In genomic region chr4:107067151-107067840, GRCm38 (mm10) we compare ENCODE assay signal across 8 mouse cellular contexts. TPM values are rescaled to one million over a fixed set of nuclear protein-coding genes. Genes with fewer than 3 reads are reported as not detected.
A peak's percentile ranks its signal among the peaks of the same experiment; 100 is the strongest.
DNase-seq lines count a peak whose midpoint lies in the region; ATAC-seq and TF ChIP-seq lines count a peak whose summit lies in the region.

No protein-coding gene starts in this region.

- H3K79me2 ChIP-seq in C2C12 (ENCODE audit: control insufficient read depth, insufficient read depth) = peaks cover 19% of the 10 kb centered on the region
- peaks cover 5% of the 10 kb centered on the region; the same call in 1 of the 2 replicates for H3K79me2 ChIP-seq in liver, adult 2 months (ENCODE audit: control insufficient read depth, insufficient read depth, low read length)

- H3K4me2 ChIP-seq in embryonic facial prominence, embryonic 11.5 days (ENCODE audit: low read depth, low read length) = peak overlapping the region; percentile 94
- H3K4me2 ChIP-seq in midbrain, embryonic 14.5 days (ENCODE audit: low read length) = peak overlapping the region; percentile 86

- H3K4me1 ChIP-seq in embryonic facial prominence, embryonic 11.5 days (ENCODE audit: control insufficient read depth, insufficient read depth, low read length) = peaks cover 2% of the 10 kb centered on the region
- peaks cover 5% of the 10 kb centered on the region; the same call in 1 of the 2 replicates for H3K4me1 ChIP-seq in liver, adult 2 months (ENCODE audit: control insufficient read depth, insufficient read depth, low read length)
- peaks cover 12% of the 10 kb centered on the region for H3K4me1 ChIP-seq in midbrain, embryonic 14.5 days (ENCODE audit: control insufficient read depth, insufficient read depth, low read length)

- peak; percentile 43 for DNase-seq in cerebellum, adult 9-10 months
- no peak for DNase-seq in cerebellum, adult 11 months
- peak; percentile 38 for DNase-seq in embryonic facial prominence, embryonic 11.5 days (ENCODE audit: low spot score)
- DNase-seq in liver, adult 2 months (ENCODE audit: extremely low read depth, low read depth, low spot score) = peak; percentile 38
- DNase-seq in midbrain, embryonic 14.5 days = no peak
- DNase-seq in layer of hippocampus, adult 8-10 months (ENCODE audit: low spot score in 2 of 2) = no peak

- ATAC-seq in embryonic facial prominence, embryonic 11.5 days (replicated peaks; ENCODE audit: insufficient number of reproducible peaks, low FRiP score, low TSS enrichment, low read depth) = 0 out of 2 replicates have a peak, but pooled peaks have one; percentile 40
- peak; percentile 44 to 57 for ATAC-seq in hematopoietic stem cell, adult 5-6 weeks (replicated peaks in 1 of 2; ENCODE audit: insufficient read depth in 1 of 2, low FRiP score in 2 of 2, low TSS enrichment in 1 of 2, low read depth in 1 of 2, poor library complexity in 2 of 2, severe bottlenecking in 2 of 2)
- ATAC-seq in midbrain, embryonic 14.5 days (ENCODE audit: low FRiP score, low TSS enrichment) = peak; percentile 44

- H3K27ac ChIP-seq in embryonic facial prominence, embryonic 11.5 days (replicated peaks; ENCODE audit: low read depth, low read length) = no peak overlapping the region
- H3K27ac ChIP-seq in liver, adult 2 months (replicated peaks; ENCODE audit: insufficient read depth, low read depth, low read length) = peak overlapping the region; percentile 71
- H3K27ac ChIP-seq in midbrain, embryonic 14.5 days (replicated peaks; ENCODE audit: low read depth, low read length) = no peak overlapping the region

- WGBS in embryonic facial prominence, embryonic 11.5 days = 5% methylated on average over 33 of the region's 33 CpGs
- 3% methylated on average over 33 of the region's 33 CpGs for whole genome bisulfite sequencing in liver, adult 2 months
- 3% methylated on average over 33 of the region's 33 CpGs for WGBS in midbrain, embryonic 14.5 days

- H3K79me3 ChIP-seq in C2C12 (ENCODE audit: low read depth) = peaks cover 4% of the 10 kb centered on the region

- peak overlapping the region; percentile 73 for H3ac ChIP-seq in C2C12 (ENCODE audit: control insufficient read depth, insufficient read length, low read depth)

- H3K4me3 ChIP-seq in C2C12 (ENCODE audit: insufficient read depth, poor library complexity, severe bottlenecking) = peak overlapping the region; percentile 75
- H3K4me3 ChIP-seq in embryonic facial prominence, embryonic 11.5 days (ENCODE audit: low read depth, low read length) = peak overlapping the region; percentile 86
- peak overlapping the region; percentile 73 for H3K4me3 ChIP-seq in liver, adult 2 months (ENCODE audit: insufficient read depth, low read depth, low read length)
- H3K4me3 ChIP-seq in midbrain, embryonic 14.5 days (replicated peaks; ENCODE audit: low read depth, low read length) = peak overlapping the region; percentile 76

- no peak for TF ChIP-seq CTCF in C2C12 (IDR thresholded peaks at IDR 0.05; ENCODE audit: control insufficient read depth, insufficient read depth, insufficient read length)
- TF ChIP-seq CTCF in liver, adult 2 months (IDR thresholded peaks at IDR 0.05; ENCODE audit: low read depth, low read length) = 0 out of 2 replicates have a peak, but pooled peaks have one; percentile 12

- TF ChIP-seq POLR2A in liver, adult 2 months (IDR thresholded peaks at IDR 0.05; ENCODE audit: extremely low read depth, insufficient read depth, low read length) = no peak

- H3K36me3 ChIP-seq in C2C12 (ENCODE audit: control insufficient read depth, insufficient read depth) = peaks cover 20% of the 10 kb centered on the region
- H3K36me3 ChIP-seq in embryonic facial prominence, embryonic 11.5 days (replicated peaks; ENCODE audit: control insufficient read depth, insufficient read depth, low read depth, low read length) = no peaks in the 10 kb centered on the region; the same call in 1 of the 2 replicates
- H3K36me3 ChIP-seq in liver, adult 2 months (ENCODE audit: control insufficient read depth, insufficient read depth, low read length) = peaks cover under 1% of the 10 kb centered on the region; the same call in 1 of the 2 replicates
- H3K36me3 ChIP-seq in midbrain, embryonic 14.5 days (ENCODE audit: control insufficient read depth, insufficient read depth, low read length) = peaks cover 23% of the 10 kb centered on the region

- peak overlapping the region; percentile 62 for H3K9ac ChIP-seq in embryonic facial prominence, embryonic 11.5 days (replicated peaks; ENCODE audit: low read length)
- peak overlapping the region; percentile 70 for H3K9ac ChIP-seq in liver, adult 2 months (ENCODE audit: low read depth, low read length)
- H3K9ac ChIP-seq in midbrain, embryonic 14.5 days (replicated peaks; ENCODE audit: low read length) = peak overlapping the region; percentile 79; the same call in 1 of the 2 replicates

- no peaks in the 10 kb centered on the region for H3K9me3 ChIP-seq in embryonic facial prominence, embryonic 11.5 days (replicated peaks; ENCODE audit: control insufficient read depth, low read length)
- H3K9me3 ChIP-seq in midbrain, embryonic 14.5 days (ENCODE audit: control insufficient read depth, low read length) = no peaks in the 10 kb centered on the region

- H3K27me3 ChIP-seq in C2C12 (ENCODE audit: control insufficient read depth, insufficient read depth, insufficient read length) = no peaks in the 10 kb centered on the region
- H3K27me3 ChIP-seq in embryonic facial prominence, embryonic 11.5 days (ENCODE audit: control insufficient read depth, insufficient read depth, low read length) = no peaks in the 10 kb centered on the region
- H3K27me3 ChIP-seq in liver, adult 2 months (ENCODE audit: control insufficient read depth, insufficient read depth, low read length) = no peaks in the 10 kb centered on the region
- H3K27me3 ChIP-seq in midbrain, embryonic 14.5 days (ENCODE audit: control insufficient read depth, insufficient read depth, low read length) = no peaks in the 10 kb centered on the region

TF ChIP-seq in C2C12, 6 proteins besides CTCF, POLR2A, EP300 and RAD21:
- TF ChIP-seq MYOG (IDR thresholded peaks at IDR 0.05; ENCODE audit: control insufficient read depth, extremely low read depth, insufficient read length) = no peak
- no peak for TF ChIP-seq FOSL1 (IDR thresholded peaks at IDR 0.05; ENCODE audit: insufficient read depth, low read length, poor library complexity, severe bottlenecking)

RNA-seq across cellular contexts. Expression of gene Cyb5rl, which starts 0.5 kb away (rescaled TPM):
- 9.5 TPM for polyA plus RNA-seq in C2C12 (2012; fragmentation: generic; extraction: Trizol)
- 5.5 and 5.6 TPM in 2 replicates for polyA plus RNA-seq in embryonic facial prominence, embryonic 11.5 days (2014; fragmentation: Nextera tagmentation; extraction: Ambion mirVana)
- total RNA-seq in hematopoietic stem cell, adult 5-6 weeks (2017) = 5.4 and 6.2 TPM in 2 replicates
- total RNA-seq in liver, adult 2 months (2014; rRNA removed) = 9.3 and 9.8 TPM in 2 replicates
- 10.7 and 11.0 TPM in 2 replicates for polyA plus RNA-seq in liver, adult 2 months (2012; rRNA removed)
- polyA plus RNA-seq in midbrain, embryonic 14.5 days (2014; fragmentation: Nextera tagmentation; extraction: Ambion mirVana) = 5.2 and 5.3 TPM in 2 replicates
- 10 to 100 TPM in 1 of 4 experiments, 1 to 10 TPM in 3; 6.0 to 10.5 (median 7.5) TPM for total RNA-seq in layer of hippocampus, adult 8-10 months (2022)

RNA-seq across cellular contexts. Expression of gene Mrpl37, which starts 0.6 kb away (rescaled TPM):
- 75.5 TPM for polyA plus RNA-seq in C2C12 (2012; fragmentation: generic; extraction: Trizol)
- 120 and 122 TPM in 2 replicates for polyA plus RNA-seq in embryonic facial prominence, embryonic 11.5 days (2014; fragmentation: Nextera tagmentation; extraction: Ambion mirVana)
- 36.6 and 39.7 TPM in 2 replicates for total RNA-seq in hematopoietic stem cell, adult 5-6 weeks (2017)
- total RNA-seq in liver, adult 2 months (2014; rRNA removed) = 16.7 and 20.3 TPM in 2 replicates
- polyA plus RNA-seq in liver, adult 2 months (2012; rRNA removed) = 51.8 and 51.9 TPM in 2 replicates
- polyA plus RNA-seq in midbrain, embryonic 14.5 days (2014; fragmentation: Nextera tagmentation; extraction: Ambion mirVana) = 72.9 and 85.5 TPM in 2 replicates
- 10 to 100 TPM; 55.4 to 67.1 (median 61.9) TPM for total RNA-seq in layer of hippocampus, adult 8-10 months (2022)

RNA-seq across cellular contexts. Expression of gene Cdcp2, which starts 29.4 kb away (rescaled TPM):
- polyA plus RNA-seq in C2C12 (2012; fragmentation: generic; extraction: Trizol) = not detected
- polyA plus RNA-seq in embryonic facial prominence, embryonic 11.5 days (2014; fragmentation: Nextera tagmentation; extraction: Ambion mirVana) = not detected in 2 replicates
- total RNA-seq in hematopoietic stem cell, adult 5-6 weeks (2017) = not detected in 2 replicates
- not detected in 2 replicates for total RNA-seq in liver, adult 2 months (2014; rRNA removed)
- polyA plus RNA-seq in liver, adult 2 months (2012; rRNA removed) = not detected in 2 replicates
- polyA plus RNA-seq in midbrain, embryonic 14.5 days (2014; fragmentation: Nextera tagmentation; extraction: Ambion mirVana) = 0.08 TPM in 1 of 2 replicates, not detected in the other
- not detected for total RNA-seq in layer of hippocampus, adult 8-10 months (2022)

Comparison
In these comparisons a context has a peak if more than half of its experiments do, and no peak if none do; other contexts are left out.
1. DNase-seq: peak in cerebellum, adult 9-10 months (single experiment), embryonic facial prominence, embryonic 11.5 days (single experiment) and liver, adult 2 months (single experiment); none in cerebellum, adult 11 months (single experiment), midbrain, embryonic 14.5 days (single experiment) and layer of hippocampus, adult 8-10 months (0 of 2).
2. Peak in every context shown above with its lines, with median percentiles within 50 percentile points of each other: H3K4me3 ChIP-seq, ATAC-seq and H3K9ac ChIP-seq.